Mouse (Mus musculus): ENCODE measurements around the gene Prr5. TPM values are rescaled to one million over a fixed set of nuclear protein-coding genes. Genes with fewer than 3 reads are reported as not detected.

Gene Prr5
- polyA plus RNA-seq, 1 experiment from 2014 or later = 34.8 TPM

DNA sequence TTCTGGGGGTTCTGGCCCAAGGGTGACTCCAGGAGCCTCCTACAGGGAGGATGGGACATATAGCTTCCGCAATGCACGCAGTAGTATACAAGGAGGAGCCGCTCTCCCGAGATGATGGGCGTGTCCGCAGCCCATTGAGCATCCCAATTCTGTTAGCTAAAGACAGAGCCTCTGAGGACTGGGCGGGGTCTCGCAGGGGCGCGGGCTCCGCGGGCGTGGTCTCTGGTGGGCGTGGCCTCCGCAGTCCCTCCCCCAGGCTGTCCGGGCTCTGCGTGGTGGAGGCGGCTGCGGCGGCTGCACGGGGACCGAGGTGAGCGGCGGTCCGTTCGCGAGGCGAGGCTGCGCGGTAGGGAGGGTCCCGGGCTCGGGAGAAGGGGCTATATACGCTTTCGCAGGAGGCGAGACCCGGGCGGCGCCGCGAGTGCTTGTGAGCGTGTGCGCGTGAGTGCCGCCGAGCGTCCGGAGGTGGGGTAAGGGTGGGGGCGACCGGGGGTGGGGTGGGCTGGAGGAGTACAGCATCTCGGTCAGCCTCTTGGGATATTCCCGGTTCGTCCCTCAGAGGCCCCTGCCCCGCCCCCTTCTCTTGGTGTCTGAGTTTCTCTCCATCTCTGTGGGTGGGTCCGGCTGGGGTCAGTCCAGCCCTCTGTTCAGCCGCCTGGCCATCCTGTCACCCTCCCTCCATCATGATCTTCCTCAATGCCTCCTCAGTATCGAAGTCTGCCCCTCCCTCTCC is 6.3 kb upstream of the Prr5 start:
- peak; percentile 90 for ATAC-seq (ENCODE audit: low FRiP score, low TSS enrichment)
- Histone ChIP-seq H3K9me3 (ENCODE audit: control insufficient read depth, low read length) (no peaks in the 10 kb centered on the region), H3K9ac (ENCODE audit: low read depth, low read length) (peak overlapping the region; percentile 63), H3K27me3 (ENCODE audit: control insufficient read depth, insufficient read depth, low read length) (no peaks in the 10 kb centered on the region), H3K4me3 (ENCODE audit: low read length) (peak overlapping the region; percentile 59), H3K27ac (ENCODE audit: low read depth, low read length) (no peak overlapping the region), H3K4me1 (ENCODE audit: control insufficient read depth, insufficient read depth, low read length) (peaks cover 12% of the 10 kb centered on the region), H3K36me3 (ENCODE audit: control insufficient read depth, insufficient read depth, low read length) (no peaks in the 10 kb centered on the region), H3K4me2 (replicated peaks; ENCODE audit: low read depth, low read length) (peak overlapping the region; percentile 93)
- WGBS = under 1% methylated on average over 46 of the region's 56 CpGs

DNA sequence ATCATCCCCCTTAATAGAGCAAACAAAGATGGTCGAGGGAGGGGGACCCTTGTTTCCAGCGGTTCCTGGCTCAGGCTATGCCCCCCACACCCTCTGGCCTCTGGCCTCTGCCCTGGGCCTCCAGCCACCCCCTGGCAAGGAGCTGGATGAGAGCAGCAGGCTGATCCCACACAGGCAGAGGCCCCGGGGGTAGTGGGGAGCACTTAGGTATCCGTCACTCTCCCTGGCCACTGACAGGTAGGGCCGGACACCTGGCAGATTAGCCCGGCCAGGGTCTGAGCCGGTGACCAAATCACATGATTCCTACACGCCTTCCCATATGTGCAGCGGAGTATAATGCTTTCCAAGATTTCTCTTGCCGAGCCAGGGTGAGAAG is 5.7 kb upstream of the Prr5 start:
- H3K9me3 ChIP-seq (ENCODE audit: control insufficient read depth, low read length) = no peaks in the 10 kb centered on the region
- H3K9ac ChIP-seq (ENCODE audit: low read depth, low read length) = peak overlapping the region; percentile 63; the same call in 1 of the 2 replicates
- H3K4me1 ChIP-seq (ENCODE audit: control insufficient read depth, insufficient read depth, low read length) = peaks cover 12% of the 10 kb centered on the region
- H3K4me3 ChIP-seq (ENCODE audit: low read length) = peak overlapping the region; percentile 59
- peak; percentile 13 for ATAC-seq (ENCODE audit: low FRiP score, low TSS enrichment)
- H3K36me3 ChIP-seq (ENCODE audit: control insufficient read depth, insufficient read depth, low read length) = no peaks in the 10 kb centered on the region
- H3K27me3 ChIP-seq (ENCODE audit: control insufficient read depth, insufficient read depth, low read length) = no peaks in the 10 kb centered on the region
- WGBS = 51% methylated on average over 10 of the region's 10 CpGs
- peak overlapping the region; percentile 93 for H3K4me2 ChIP-seq (replicated peaks; ENCODE audit: low read depth, low read length)
- no peak overlapping the region for H3K27ac ChIP-seq (ENCODE audit: low read depth, low read length)

DNA sequence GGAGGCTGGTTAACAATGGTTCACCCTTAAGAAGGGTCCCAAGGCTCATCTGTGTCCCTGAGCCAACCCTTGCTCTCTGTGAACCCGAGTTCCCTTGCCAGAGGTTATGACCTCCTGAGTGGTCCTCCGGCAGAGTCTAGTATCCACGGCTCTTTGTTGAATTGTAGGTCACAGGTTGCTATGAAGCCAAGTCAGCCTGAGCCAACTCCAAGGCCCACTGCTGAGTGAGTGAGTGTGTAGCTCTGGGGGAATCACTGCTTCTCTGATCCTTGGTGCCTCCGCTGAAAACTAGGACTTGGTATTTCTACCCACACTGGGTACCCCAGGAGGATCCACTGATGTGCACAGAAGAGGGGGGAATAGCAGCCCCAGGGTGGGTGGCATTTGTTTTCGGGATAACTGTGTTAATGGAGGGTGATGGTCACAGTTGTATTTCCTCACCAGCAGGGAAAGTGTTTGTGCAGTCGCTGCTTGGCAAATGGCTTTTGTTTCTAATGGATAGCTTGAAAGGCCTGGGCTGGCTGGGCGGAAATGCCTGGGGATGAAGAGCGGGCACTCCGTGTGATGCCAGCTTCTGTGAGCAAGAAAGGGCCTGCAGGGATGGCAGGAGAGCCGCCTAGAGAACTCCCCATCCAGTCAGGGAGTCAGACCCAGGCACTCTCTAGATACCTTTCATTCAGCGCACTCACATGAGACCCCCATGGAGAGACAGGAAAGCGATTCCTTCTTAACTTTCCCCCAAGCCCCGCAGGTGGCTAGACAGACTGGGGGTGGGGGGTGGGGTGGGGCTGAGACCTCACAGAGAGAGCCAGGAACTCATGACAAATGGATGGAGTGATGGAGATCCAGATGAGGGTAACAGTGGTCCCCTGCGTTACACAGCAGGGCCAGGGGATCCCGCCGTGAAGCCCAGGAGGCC is 4.6 kb upstream of the Prr5 start:
- Histone ChIP-seq H3K4me1 (ENCODE audit: control insufficient read depth, insufficient read depth, low read length) (peaks cover 16% of the 10 kb centered on the region), H3K4me2 (replicated peaks; ENCODE audit: low read depth, low read length) (no peak overlapping the region), H3K27ac (ENCODE audit: low read depth, low read length) (no peak overlapping the region), H3K27me3 (ENCODE audit: control insufficient read depth, insufficient read depth, low read length) (no peaks in the 10 kb centered on the region), H3K4me3 (ENCODE audit: low read length) (no peak overlapping the region), H3K9ac (ENCODE audit: low read depth, low read length) (no peak overlapping the region), H3K9me3 (ENCODE audit: control insufficient read depth, low read length) (no peaks in the 10 kb centered on the region), H3K36me3 (ENCODE audit: control insufficient read depth, insufficient read depth, low read length) (no peaks in the 10 kb centered on the region)
- 46% methylated on average over 16 of the region's 16 CpGs for WGBS
- no peak for ATAC-seq (ENCODE audit: low FRiP score, low TSS enrichment)

DNA sequence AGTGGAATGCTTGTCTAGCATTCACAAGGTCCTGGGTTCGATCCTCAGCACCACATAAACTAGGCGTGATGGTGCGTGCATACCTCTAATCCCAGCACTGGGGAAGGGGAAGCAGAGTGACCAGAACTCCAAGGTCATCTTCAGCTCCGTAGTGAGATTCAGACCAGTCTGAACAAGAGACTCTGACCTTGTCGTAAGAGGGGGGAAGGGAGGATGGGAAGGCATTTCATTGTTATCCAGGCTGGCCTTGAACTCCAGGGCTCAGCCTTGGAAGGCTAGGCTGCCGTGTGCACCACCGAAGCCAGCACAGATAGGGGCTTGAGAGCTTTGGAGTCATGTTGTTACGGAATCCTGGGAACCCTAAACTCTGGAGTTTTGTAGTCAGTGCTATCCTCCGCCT is 3.8 kb upstream of the Prr5 start:
- no peaks in the 10 kb centered on the region for H3K27me3 ChIP-seq (ENCODE audit: control insufficient read depth, insufficient read depth, low read length)
- no peak overlapping the region for H3K27ac ChIP-seq (ENCODE audit: low read depth, low read length)
- 67% methylated on average over 9 of the region's 9 CpGs for WGBS
- no peak overlapping the region for H3K4me2 ChIP-seq (replicated peaks; ENCODE audit: low read depth, low read length)
- no peak for ATAC-seq (ENCODE audit: low FRiP score, low TSS enrichment)
- H3K4me3 ChIP-seq (ENCODE audit: low read length) = no peak overlapping the region
- no peaks in the 10 kb centered on the region for H3K36me3 ChIP-seq (ENCODE audit: control insufficient read depth, insufficient read depth, low read length)
- H3K4me1 ChIP-seq (ENCODE audit: control insufficient read depth, insufficient read depth, low read length) = peaks cover 16% of the 10 kb centered on the region
- H3K9me3 ChIP-seq (ENCODE audit: control insufficient read depth, low read length) = no peaks in the 10 kb centered on the region
- no peak overlapping the region for H3K9ac ChIP-seq (ENCODE audit: low read depth, low read length)

GRCm38 (mm10) chr15:84666065-84666464 is 3.4 kb upstream of the Prr5 start:
- ATAC-seq (ENCODE audit: low FRiP score, low TSS enrichment) = no peak
- H3K4me2 ChIP-seq (replicated peaks; ENCODE audit: low read depth, low read length) = no peak overlapping the region
- 58% methylated on average over 4 of the region's 4 CpGs for WGBS

DNA sequence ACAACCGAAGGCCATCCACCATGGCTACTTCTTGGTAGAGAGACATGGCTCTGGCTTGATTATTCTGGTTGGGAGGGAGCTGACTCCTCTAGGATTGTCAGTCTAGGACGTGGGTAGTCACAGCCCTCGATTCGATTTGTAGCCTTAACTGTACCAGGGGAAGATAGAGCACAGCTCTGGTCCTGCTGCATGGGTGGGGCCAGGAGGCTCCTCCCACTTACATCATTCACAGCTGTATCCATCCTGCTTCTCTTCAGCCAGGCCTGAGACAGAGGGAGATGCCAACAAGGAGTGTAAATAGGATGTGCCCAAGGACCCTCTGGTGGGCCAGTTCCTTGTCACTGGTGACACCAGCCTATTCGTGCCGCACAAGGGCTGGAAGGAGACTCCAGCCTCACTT is 1.8 kb upstream of the Prr5 start:
- Histone ChIP-seq H3K4me3 (ENCODE audit: low read length) (no peak overlapping the region), H3K36me3 (ENCODE audit: control insufficient read depth, insufficient read depth, low read length) (no peaks in the 10 kb centered on the region), H3K4me2 (replicated peaks; ENCODE audit: low read depth, low read length) (no peak overlapping the region), H3K9ac (ENCODE audit: low read depth, low read length) (no peak overlapping the region), H3K27ac (ENCODE audit: low read depth, low read length) (no peak overlapping the region), H3K27me3 (ENCODE audit: control insufficient read depth, insufficient read depth, low read length) (no peaks in the 10 kb centered on the region), H3K9me3 (ENCODE audit: control insufficient read depth, low read length) (no peaks in the 10 kb centered on the region), H3K4me1 (ENCODE audit: control insufficient read depth, insufficient read depth, low read length) (peaks cover 16% of the 10 kb centered on the region)
- ATAC-seq (ENCODE audit: low FRiP score, low TSS enrichment) = no peak
- WGBS = 74% methylated on average over 6 of the region's 6 CpGs

More at GRCm38 (mm10) chr15:84666065-84666464, 3.4 kb upstream of the Prr5 start:
- no peaks in the 10 kb centered on the region for H3K27me3 ChIP-seq (ENCODE audit: control insufficient read depth, insufficient read depth, low read length)
- no peak overlapping the region for H3K27ac ChIP-seq (ENCODE audit: low read depth, low read length)
- peaks cover 16% of the 10 kb centered on the region for H3K4me1 ChIP-seq (ENCODE audit: control insufficient read depth, insufficient read depth, low read length)
- H3K4me3 ChIP-seq (ENCODE audit: low read length) = no peak overlapping the region
- no peaks in the 10 kb centered on the region for H3K9me3 ChIP-seq (ENCODE audit: control insufficient read depth, low read length)
- H3K9ac ChIP-seq (ENCODE audit: low read depth, low read length) = no peak overlapping the region
- no peaks in the 10 kb centered on the region for H3K36me3 ChIP-seq (ENCODE audit: control insufficient read depth, insufficient read depth, low read length)

GRCm38 (mm10) chr15:84669771-84670656 is 594 bp downstream of the Prr5 start:
- H3K36me3 ChIP-seq (ENCODE audit: control insufficient read depth, insufficient read depth, low read length) = no peaks in the 10 kb centered on the region
- no peak overlapping the region for H3K4me3 ChIP-seq (ENCODE audit: low read length)
- 84% methylated on average over 23 of the region's 23 CpGs for WGBS
- no peak for ATAC-seq (ENCODE audit: low FRiP score, low TSS enrichment)
- H3K27ac ChIP-seq (ENCODE audit: low read depth, low read length) = no peak overlapping the region
- no peaks in the 10 kb centered on the region for H3K9me3 ChIP-seq (ENCODE audit: control insufficient read depth, low read length)
- H3K9ac ChIP-seq (ENCODE audit: low read depth, low read length) = 0 out of 2 replicates have a peak overlapping the region, but pooled peaks have one; percentile 7
- no peak overlapping the region for H3K4me2 ChIP-seq (replicated peaks; ENCODE audit: low read depth, low read length)
- H3K27me3 ChIP-seq (ENCODE audit: control insufficient read depth, insufficient read depth, low read length) = no peaks in the 10 kb centered on the region
- H3K4me1 ChIP-seq (ENCODE audit: control insufficient read depth, insufficient read depth, low read length) = 0 out of 2 replicates have a peak, but pooled peaks cover 4% of the 10 kb centered on the region

DNA sequence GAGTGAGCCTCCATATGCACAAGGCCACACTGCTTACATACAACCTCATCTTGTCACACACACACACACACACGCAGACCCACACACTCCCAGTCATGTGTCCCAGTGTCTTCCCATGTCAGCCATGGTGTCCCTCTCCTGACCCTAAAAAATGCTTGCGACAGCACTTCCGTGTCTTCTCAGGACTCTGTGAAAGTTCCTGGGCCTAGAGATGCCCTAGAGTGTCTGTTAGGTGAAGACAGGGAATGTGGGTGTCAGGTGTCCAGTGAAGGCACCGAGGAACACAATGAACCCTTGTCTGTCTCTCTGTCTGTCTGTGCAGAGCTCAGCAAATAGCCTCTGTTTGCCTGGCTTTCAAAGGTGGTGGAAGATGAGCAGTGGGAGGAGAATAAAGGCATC is 1.2 kb downstream of the Prr5 start:
- H3K9me3 ChIP-seq (ENCODE audit: control insufficient read depth, low read length) = no peaks in the 10 kb centered on the region
- H3K4me2 ChIP-seq (replicated peaks; ENCODE audit: low read depth, low read length) = no peak overlapping the region
- H3K36me3 ChIP-seq (ENCODE audit: control insufficient read depth, insufficient read depth, low read length) = no peaks in the 10 kb centered on the region
- no peaks in the 10 kb centered on the region for H3K27me3 ChIP-seq (ENCODE audit: control insufficient read depth, insufficient read depth, low read length)
- WGBS = 80% methylated on average over 4 of the region's 4 CpGs
- H3K4me1 ChIP-seq (ENCODE audit: control insufficient read depth, insufficient read depth, low read length) = 0 out of 2 replicates have a peak, but pooled peaks cover 4% of the 10 kb centered on the region
- 0 out of 2 replicates have a peak overlapping the region, but pooled peaks have one; percentile 7 for H3K9ac ChIP-seq (ENCODE audit: low read depth, low read length)
- ATAC-seq (ENCODE audit: low FRiP score, low TSS enrichment) = no peak
- no peak overlapping the region for H3K4me3 ChIP-seq (ENCODE audit: low read length)
- no peak overlapping the region for H3K27ac ChIP-seq (ENCODE audit: low read depth, low read length)
